Mouse (Mus musculus) thymus, adult 2 months (tissue): ENCODE results near the gene Rb1. TPM values are rescaled to one million over a fixed set of nuclear protein-coding genes. Genes with fewer than 3 reads are reported as not detected.

Source experiments
- DNase-seq: peaks from one replicate; pipeline ENCODE4 v3.0.0; 2021
- H3K27ac ChIP-seq: fragments of 200-500 bp; 2 replicates; pipeline ENCODE4 v1.5.1; 2012; ENCODE audit warnings: low read length, control low read depth; ENCODE audit not compliant: control insufficient read depth, insufficient read depth
- H3K27me3 ChIP-seq: fragments of 200-500 bp; 2 replicates; pipeline ENCODE4 v1.6.1; 2012; ENCODE audit warnings: mild to moderate bottlenecking, low read length, moderate library complexity, mixed read lengths; ENCODE audit not compliant: control insufficient read depth, insufficient read depth
- H3K36me3 ChIP-seq: fragments of 200-500 bp; 2 replicates; pipeline ENCODE4 v1.6.1; 2012; ENCODE audit warnings: mild to moderate bottlenecking, low read length, moderate library complexity; ENCODE audit not compliant: control insufficient read depth, insufficient read depth
- H3K4me1 ChIP-seq: fragments of 200-500 bp; replicated peaks from 2 replicates; pipeline ENCODE4 v1.6.1; 2012; ENCODE audit warnings: low read length; ENCODE audit not compliant: control insufficient read depth, insufficient read depth
- H3K4me3 ChIP-seq: fragments of 200-500 bp; 2 replicates; pipeline ENCODE4 v1.5.1; 2012; ENCODE audit warnings: mild to moderate bottlenecking, low read length, control low read depth, moderate library complexity; ENCODE audit not compliant: control insufficient read depth, insufficient read depth
- CTCF ChIP-seq: fragments of 200-500 bp; IDR thresholded peaks from 2 replicates; pipeline ENCODE4 v1.5.1; 2012; ENCODE audit warnings: mild to moderate bottlenecking, control low read depth, low read length, moderate library complexity, borderline replicate concordance; ENCODE audit not compliant: control insufficient read depth, poor library complexity, insufficient read depth; ENCODE audit errors: extremely low read depth
- POLR2A ChIP-seq: fragments of 200-500 bp; IDR thresholded peaks from 2 replicates; pipeline ENCODE4 v1.6.1; 2012; ENCODE audit warnings: mild to moderate bottlenecking, low read length, control low read depth, moderate library complexity; ENCODE audit not compliant: control insufficient read depth, poor library complexity, insufficient read depth; ENCODE audit errors: extremely low read depth
- WGBS: fragments of 180-500 bp; shearing (Covaris S2); methylation state at CpG from one replicate; pipeline ENCODE4 v1.1.7; 2018; 5-methylcytosine and 5-hydroxymethylcytosine counted together
- polyA plus RNA-seq: library from polyadenylated mRNA; depleted of rRNA; stranded (reverse); fragments of >200 nt; gene quantifications from 2 replicates; pipeline ENCODE4 v1.2.3, GENCODE M21; 2012

Gene Rb1
- polyA plus RNA-seq, 1 experiment: 17.1 TPM

- peaks cover 9% of the 10 kb centered on the region for H3K4me1 ChIP-seq
- TF ChIP-seq POLR2A (no peak), CTCF (no peak)
- no peak for DNase-seq
- peaks cover 77% of the 10 kb centered on the region for H3K36me3 ChIP-seq
- WGBS: 94% methylated on average over 13 of the region's 13 CpGs
- no peak overlapping the region for H3K4me3 ChIP-seq
- H3K27ac ChIP-seq: no peak overlapping the region
- no peaks in the 10 kb centered on the region for H3K27me3 ChIP-seq
These were observed 155.4 kb downstream of the Rb1 start for GRCm38 (mm10) chr14:73169926-73170844.

- WGBS: 96% methylated on average over 6 of the region's 6 CpGs
These were observed 157.0 kb downstream of the Rb1 start for GRCm38 (mm10) chr14:73168605-73169004.

GRCm38 (mm10) chr14:73165136-73165535 lies 160.5 kb downstream of the Rb1 start:
- peaks cover 15% of the 10 kb centered on the region for H3K4me1 ChIP-seq
- TF ChIP-seq POLR2A (no peak), CTCF (no peak)
- H3K27me3 ChIP-seq: no peaks in the 10 kb centered on the region
- no peak for DNase-seq
- H3K36me3 ChIP-seq: peaks cover 76% of the 10 kb centered on the region
- WGBS: 94% methylated on average over 6 of the region's 6 CpGs
- no peak overlapping the region for H3K27ac ChIP-seq
- H3K4me3 ChIP-seq: no peak overlapping the region

More at GRCm38 (mm10) chr14:73168605-73169004, 157.0 kb downstream of the Rb1 start:
- Histone ChIP-seq H3K4me1 (no peaks in the 10 kb centered on the region; the same call in 1 of the 2 replicates), H3K4me3 (no peak overlapping the region), H3K36me3 (peaks cover 78% of the 10 kb centered on the region), H3K27me3 (no peaks in the 10 kb centered on the region), H3K27ac (no peak overlapping the region)
- no peak for DNase-seq
- TF ChIP-seq CTCF (no peak), POLR2A (no peak)

- no peak overlapping the region for H3K4me3 ChIP-seq
- H3K27me3 ChIP-seq: no peaks in the 10 kb centered on the region
- TF ChIP-seq POLR2A: no peak
- no peak for TF ChIP-seq CTCF
- DNase-seq: no peak
- H3K27ac ChIP-seq: no peak overlapping the region
- peaks cover 15% of the 10 kb centered on the region for H3K4me1 ChIP-seq
- 75% methylated on average over 10 of the region's 10 CpGs for WGBS
- H3K36me3 ChIP-seq: peaks cover 76% of the 10 kb centered on the region
These were observed 162.1 kb downstream of the Rb1 start for GRCm38 (mm10) chr14:73163363-73163998.

GRCm38 (mm10) chr14:73162192-73162800 lies 163.3 kb downstream of the Rb1 start:
- Histone ChIP-seq H3K27ac (no peak overlapping the region), H3K4me3 (no peak overlapping the region), H3K27me3 (no peaks in the 10 kb centered on the region), H3K36me3 (peaks cover 76% of the 10 kb centered on the region), H3K4me1 (peaks cover 15% of the 10 kb centered on the region)
- TF ChIP-seq POLR2A: no peak
- TF ChIP-seq CTCF: no peak
- no peak for DNase-seq
- 89% methylated on average over 13 of the region's 13 CpGs for WGBS

- DNase-seq: no peak
- H3K36me3 ChIP-seq: peaks cover 74% of the 10 kb centered on the region
- TF ChIP-seq POLR2A (no peak), CTCF (no peak)
- peaks cover 15% of the 10 kb centered on the region for H3K4me1 ChIP-seq
- H3K4me3 ChIP-seq: no peak overlapping the region
- H3K27me3 ChIP-seq: no peaks in the 10 kb centered on the region
- H3K27ac ChIP-seq: no peak overlapping the region
- 50% methylated on average over 5 of the region's 5 CpGs for WGBS
These were observed 164.3 kb downstream of the Rb1 start for GRCm38 (mm10) chr14:73161303-73161702.
